Mouse (Mus musculus): ENCODE results near the gene Rbm4b. TPM values are rescaled to one million over a fixed set of nuclear protein-coding genes. Genes with fewer than 3 reads are reported as not detected.

Gene Rbm4b
- polyA plus RNA-seq (2015; fragmentation: Nextera tagmentation; extraction: Ambion mirVana) = 134 and 139 TPM in 2 replicates

GRCm38 (mm10) chr19:4756193-4756911 lies at the start of gene Rbm4b:
Gene Rbm4b, plus strand, starts transcription at chr19:4756497.
- Histone ChIP-seq H3K27ac (replicated peaks) (peak within 1 kb of the TSS; percentile 99), H3K9me3 (no peaks in the 10 kb centered on the region), H3K36me3 (peaks cover 20% of the 10 kb centered on the region), H3K4me1 (replicated peaks) (peaks cover 43% of the 10 kb centered on the region), H3K27me3 (no peaks in the 10 kb centered on the region), H3K4me2 (peak within 1 kb of the TSS; percentile 74), H3K4me3 (peak within 1 kb of the TSS; percentile 81), H3K9ac (peak within 1 kb of the TSS; percentile 92)
- peak; percentile 97 for ATAC-seq (ENCODE audit: low FRiP score, low read depth)
- under 1% methylated on average over 63 of the region's 65 CpGs for WGBS

- WGBS = 77% methylated on average over 10 of the region's 10 CpGs
- H3K4me2 ChIP-seq = no peak overlapping the region
- no peak overlapping the region for H3K27ac ChIP-seq (replicated peaks)
- H3K9ac ChIP-seq = no peak overlapping the region
- no peaks in the 10 kb centered on the region for H3K36me3 ChIP-seq
- no peak for ATAC-seq (ENCODE audit: low FRiP score, low read depth)
- H3K27me3 ChIP-seq = no peaks in the 10 kb centered on the region
- peaks cover 25% of the 10 kb centered on the region for H3K4me1 ChIP-seq (replicated peaks)
- no peaks in the 10 kb centered on the region for H3K9me3 ChIP-seq
- H3K4me3 ChIP-seq = no peak overlapping the region
Measured at GRCm38 (mm10) chr19:4708765-4709164, 47.5 kb upstream of the Rbm4b start.

- no peaks in the 10 kb centered on the region for H3K36me3 ChIP-seq
- H3K4me1 ChIP-seq (replicated peaks) = peaks cover 40% of the 10 kb centered on the region
- peak within 1 kb of the TSS; percentile 91 for H3K9ac ChIP-seq
- WGBS = 5% methylated on average over 13 of the region's 13 CpGs
- H3K9me3 ChIP-seq = no peaks in the 10 kb centered on the region
- peak within 1 kb of the TSS; percentile 81 for H3K4me2 ChIP-seq
- H3K27me3 ChIP-seq = no peaks in the 10 kb centered on the region
- H3K27ac ChIP-seq (replicated peaks) = peak within 1 kb of the TSS; percentile 98
- ATAC-seq (ENCODE audit: low FRiP score, low read depth) = peak; percentile 35
- H3K4me3 ChIP-seq = peak within 1 kb of the TSS; percentile 75
Measured at GRCm38 (mm10) chr19:4711098-4711600, 45.1 kb upstream of the Rbm4b start, which contains the start of gene Sptbn2. Gene Sptbn2, plus strand, starts transcription at chr19:4711167.

GRCm38 (mm10) chr19:4711601-4712155 lies 44.6 kb upstream of the Rbm4b start:
- H3K9me3 ChIP-seq = no peaks in the 10 kb centered on the region
- H3K4me1 ChIP-seq (replicated peaks) = peaks cover 40% of the 10 kb centered on the region
- peak overlapping the region; percentile 75 for H3K4me3 ChIP-seq
- WGBS = under 1% methylated on average over 28 of the region's 65 CpGs
- H3K36me3 ChIP-seq = no peaks in the 10 kb centered on the region
- no peaks in the 10 kb centered on the region for H3K27me3 ChIP-seq
- peak overlapping the region; percentile 81 for H3K4me2 ChIP-seq
- H3K27ac ChIP-seq (replicated peaks) = peak overlapping the region; percentile 98
- peak overlapping the region; percentile 91 for H3K9ac ChIP-seq
- ATAC-seq (ENCODE audit: low FRiP score, low read depth) = peak; percentile 72

- H3K4me2 ChIP-seq = peak overlapping the region; percentile 81
- no peaks in the 10 kb centered on the region for H3K9me3 ChIP-seq
- ATAC-seq (ENCODE audit: low FRiP score, low read depth) = peak; percentile 63
- H3K9ac ChIP-seq = peak overlapping the region; percentile 91
- H3K4me1 ChIP-seq (replicated peaks) = peaks cover 40% of the 10 kb centered on the region
- WGBS = under 1% methylated on average over 52 of the region's 60 CpGs
- H3K36me3 ChIP-seq = no peaks in the 10 kb centered on the region
- no peaks in the 10 kb centered on the region for H3K27me3 ChIP-seq
- H3K27ac ChIP-seq (replicated peaks) = peak overlapping the region; percentile 98
- H3K4me3 ChIP-seq = peak overlapping the region; percentile 75
Measured at GRCm38 (mm10) chr19:4712156-4712780, 44.0 kb upstream of the Rbm4b start.

GRCm38 (mm10) chr19:4712781-4713526 lies 43.3 kb upstream of the Rbm4b start:
- H3K27ac ChIP-seq (replicated peaks) = peak overlapping the region; percentile 98
- peaks cover 40% of the 10 kb centered on the region for H3K4me1 ChIP-seq (replicated peaks)
- no peak for ATAC-seq (ENCODE audit: low FRiP score, low read depth)
- 17% methylated on average over 13 of the region's 13 CpGs for WGBS
- H3K4me3 ChIP-seq = peak overlapping the region; percentile 75
- H3K36me3 ChIP-seq = no peaks in the 10 kb centered on the region
- H3K9me3 ChIP-seq = no peaks in the 10 kb centered on the region
- H3K4me2 ChIP-seq = peak overlapping the region; percentile 81
- peak overlapping the region; percentile 91 for H3K9ac ChIP-seq
- H3K27me3 ChIP-seq = no peaks in the 10 kb centered on the region

GRCm38 (mm10) chr19:4713886-4714285 lies 42.4 kb upstream of the Rbm4b start:
- WGBS = 35% methylated on average over 3 of the region's 3 CpGs
- no peaks in the 10 kb centered on the region for H3K9me3 ChIP-seq
- H3K9ac ChIP-seq = peak overlapping the region; percentile 91
- H3K27me3 ChIP-seq = no peaks in the 10 kb centered on the region
- H3K4me3 ChIP-seq = peak overlapping the region; percentile 75
- H3K27ac ChIP-seq (replicated peaks) = no peak overlapping the region; the same call in 1 of the 2 replicates
- H3K36me3 ChIP-seq = no peaks in the 10 kb centered on the region
- peaks cover 40% of the 10 kb centered on the region for H3K4me1 ChIP-seq (replicated peaks)
- H3K4me2 ChIP-seq = peak overlapping the region; percentile 81
- ATAC-seq (ENCODE audit: low FRiP score, low read depth) = no peak

- H3K4me3 ChIP-seq = no peak overlapping the region
- 0 out of 2 replicates have a peak, but pooled peaks cover 7% of the 10 kb centered on the region for H3K36me3 ChIP-seq
- H3K9me3 ChIP-seq = no peaks in the 10 kb centered on the region
- WGBS = 95% methylated on average over 14 of the region's 14 CpGs
- H3K9ac ChIP-seq = no peak overlapping the region
- H3K27ac ChIP-seq (replicated peaks) = no peak overlapping the region
- no peak overlapping the region for H3K4me2 ChIP-seq
- H3K27me3 ChIP-seq = no peaks in the 10 kb centered on the region
- H3K4me1 ChIP-seq (replicated peaks) = peaks cover 24% of the 10 kb centered on the region
- no peak for ATAC-seq (ENCODE audit: low FRiP score, low read depth)
Measured at GRCm38 (mm10) chr19:4716756-4717155, 39.5 kb upstream of the Rbm4b start.

- H3K27ac ChIP-seq (replicated peaks) = no peak overlapping the region
- WGBS = 99% methylated on average over 2 of the region's 2 CpGs
- peaks cover 24% of the 10 kb centered on the region for H3K4me1 ChIP-seq (replicated peaks)
- no peak overlapping the region for H3K4me2 ChIP-seq
- no peak overlapping the region for H3K4me3 ChIP-seq
- no peaks in the 10 kb centered on the region for H3K9me3 ChIP-seq
- no peak for ATAC-seq (ENCODE audit: low FRiP score, low read depth)
- H3K9ac ChIP-seq = no peak overlapping the region
- H3K27me3 ChIP-seq = no peaks in the 10 kb centered on the region
- H3K36me3 ChIP-seq = 0 out of 2 replicates have a peak, but pooled peaks cover 7% of the 10 kb centered on the region
Measured at GRCm38 (mm10) chr19:4717281-4717680, 39.0 kb upstream of the Rbm4b start.

GRCm38 (mm10) chr19:4718716-4719115 lies 37.6 kb upstream of the Rbm4b start:
- H3K9me3 ChIP-seq = no peaks in the 10 kb centered on the region
- ATAC-seq (ENCODE audit: low FRiP score, low read depth) = no peak
- H3K4me3 ChIP-seq = no peak overlapping the region
- no peak overlapping the region for H3K27ac ChIP-seq (replicated peaks)
- 35% methylated on average over 10 of the region's 12 CpGs for WGBS
- H3K4me2 ChIP-seq = no peak overlapping the region
- H3K27me3 ChIP-seq = no peaks in the 10 kb centered on the region
- 0 out of 2 replicates have a peak, but pooled peaks cover 7% of the 10 kb centered on the region for H3K36me3 ChIP-seq
- H3K9ac ChIP-seq = no peak overlapping the region
- peaks cover 15% of the 10 kb centered on the region for H3K4me1 ChIP-seq (replicated peaks)

- H3K27me3 ChIP-seq = no peaks in the 10 kb centered on the region
- ATAC-seq (ENCODE audit: low FRiP score, low read depth) = no peak; the same call in 1 of the 2 replicates
- H3K9ac ChIP-seq = no peak overlapping the region
- H3K4me3 ChIP-seq = no peak overlapping the region
- 24% methylated on average over 5 of the region's 5 CpGs for WGBS
- H3K36me3 ChIP-seq = peaks cover 10% of the 10 kb centered on the region; the same call in 1 of the 2 replicates
- H3K9me3 ChIP-seq = no peaks in the 10 kb centered on the region
- H3K4me1 ChIP-seq (replicated peaks) = peaks cover 9% of the 10 kb centered on the region
- H3K27ac ChIP-seq (replicated peaks) = no peak overlapping the region
- H3K4me2 ChIP-seq = no peak overlapping the region
Measured at GRCm38 (mm10) chr19:4719351-4719764, 36.9 kb upstream of the Rbm4b start.
